Mouse (Mus musculus) heart, postnatal 0 days (tissue): ENCODE results near the gene Spag8. TPM values are rescaled to one million over a fixed set of nuclear protein-coding genes. Genes with fewer than 3 reads are reported as not detected.

Source experiments
- ATAC-seq: fragments of 200-750 bp; cut with Nextera tagmentation; 2 replicates; pipeline ENCODE4 v1.8.0; 2017; ENCODE audit warnings: low read depth, moderate number of reproducible peaks, moderate library complexity; ENCODE audit not compliant: insufficient read depth
- DNase-seq: peaks from one replicate; pipeline ENCODE4 v3.0.0-alpha.2; 2016; ENCODE audit warnings: low spot score
- H3K27ac ChIP-seq: fragments of 300-500 bp; sonication (generic); 2 replicates; pipeline ENCODE4 v1.5.1; 2014; ENCODE audit warnings: low read depth, mild to moderate bottlenecking
- H3K27me3 ChIP-seq: fragments of 300-500 bp; sonication (generic); 2 replicates; pipeline ENCODE4 v1.6.1; 2014; ENCODE audit warnings: low read length, mixed read lengths; ENCODE audit not compliant: control insufficient read depth, insufficient read depth
- H3K36me3 ChIP-seq: fragments of 300-500 bp; sonication (generic); replicated peaks from 2 replicates; pipeline ENCODE4 v1.6.1; 2014; ENCODE audit warnings: low read length, mixed read lengths; ENCODE audit not compliant: control insufficient read depth, insufficient read depth
- H3K4me1 ChIP-seq: fragments of 300-500 bp; sonication (generic); 2 replicates; pipeline ENCODE4 v1.6.1; 2014; ENCODE audit warnings: antibody characterized with exemption; ENCODE audit not compliant: control insufficient read depth, insufficient read depth
- H3K4me2 ChIP-seq: fragments of 300-500 bp; sonication (generic); 2 replicates; pipeline ENCODE4 v1.6.1; 2014; ENCODE audit warnings: low read depth, mild to moderate bottlenecking, low read length, moderate library complexity
- H3K4me3 ChIP-seq: fragments of 300-500 bp; sonication (generic); 2 replicates; pipeline ENCODE4 v1.5.1; 2014; ENCODE audit warnings: low read depth, low read length
- H3K9ac ChIP-seq: fragments of 300-500 bp; sonication (generic); replicated peaks from 2 replicates; pipeline ENCODE4 v1.6.1; 2014; ENCODE audit warnings: low read depth, low read length, mixed read lengths
- H3K9me3 ChIP-seq: fragments of 300-500 bp; sonication (generic); replicated peaks from 2 replicates; pipeline ENCODE4 v1.6.1; 2016; ENCODE audit warnings: low read length; ENCODE audit not compliant: control insufficient read depth
- CTCF ChIP-seq: IDR thresholded peaks from 2 replicates; pipeline ENCODE4 v1.5.1; 2016; ENCODE audit warnings: antibody characterized with exemption, control low read depth, low read depth
- EP300 ChIP-seq: IDR thresholded peaks from 2 replicates; pipeline ENCODE4 v1.6.1; 2016; ENCODE audit warnings: antibody characterized with exemption, low read depth
- WGBS: fragments of 180-500 bp; shearing (Covaris S2); extraction: QIAGEN DNeasy Blood & Tissue Kit; methylation state at CpG from one replicate; pipeline ENCODE4 v1.1.7; 2014; 5-methylcytosine and 5-hydroxymethylcytosine counted together
- polyA plus RNA-seq: library from polyadenylated mRNA; unstranded; fragments of >200 nt; fragmentation: Nextera tagmentation; extraction: Ambion mirVana; gene quantifications from 2 replicates; pipeline ENCODE4 v1.2.1, GENCODE M21; 2015
- total RNA-seq: library from RNA; depleted of rRNA; stranded (reverse); fragments of >200 nt; gene quantifications from 2 replicates; pipeline ENCODE4 v1.2.3, GENCODE M21; 2014; ENCODE audit warnings: low replicate concordance; rRNA removed

The Spag8 gene
- total RNA-seq (not detected in 2 replicates), polyA plus RNA-seq (0.44 and 0.62 TPM in 2 replicates)

DNA sequence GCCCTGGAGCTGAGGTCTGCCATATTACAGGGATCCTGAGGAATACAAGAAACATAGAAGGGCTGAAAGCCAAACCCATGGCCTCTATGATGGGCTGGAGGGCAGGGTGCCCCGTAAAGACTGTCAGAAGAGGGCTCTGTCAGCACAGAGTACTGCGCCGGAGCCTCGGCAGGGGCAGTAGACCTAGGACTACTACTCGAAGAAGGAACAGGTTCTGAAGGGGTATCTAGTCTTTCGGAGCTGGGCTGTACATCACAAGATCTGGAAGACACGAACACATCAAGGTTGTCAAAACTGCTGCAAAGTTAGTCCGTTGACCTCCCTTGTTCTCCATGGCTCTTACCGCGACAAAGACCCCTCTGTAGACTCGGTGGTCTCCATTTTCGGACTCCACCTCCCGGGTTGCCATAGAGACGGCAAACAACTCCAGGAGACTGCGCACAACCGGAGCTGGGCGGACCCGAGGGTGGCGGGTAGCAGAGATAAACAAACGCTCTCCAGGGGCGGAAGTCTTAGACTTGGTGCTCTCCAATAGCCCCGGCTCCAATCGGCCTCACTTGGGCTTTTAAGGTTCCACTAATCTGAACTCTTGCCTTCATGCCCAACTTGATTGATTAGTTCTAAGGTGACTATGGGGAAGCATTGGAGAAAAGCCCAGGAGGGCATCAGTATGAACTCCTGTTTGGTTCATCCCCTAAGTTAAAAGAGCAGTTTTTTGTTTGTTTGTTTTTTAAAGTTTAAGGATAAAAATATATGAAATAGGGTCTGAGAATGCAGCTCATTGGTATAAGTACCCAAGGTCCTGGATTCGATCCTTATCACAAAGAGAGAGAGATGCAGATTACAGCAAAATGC is at the start of gene Spag8:
Gene Spag8, minus strand, starts transcription at position 434 of the 855 bp plus-strand sequence.
- peaks cover 7% of the 10 kb centered on the region for H3K9me3 ChIP-seq
- H3K4me1 ChIP-seq, result peaks cover 8% of the 10 kb centered on the region
- DNase-seq, result no peak
- peak within 1 kb of the TSS; percentile 43 for H3K4me2 ChIP-seq
- no peak for ATAC-seq
- peaks cover 14% of the 10 kb centered on the region for H3K36me3 ChIP-seq
- no peak within 1 kb of the TSS for H3K27ac ChIP-seq
- 15% methylated on average over 24 of the region's 24 CpGs for WGBS
- H3K27me3 ChIP-seq, result no peaks in the 10 kb centered on the region
- H3K9ac ChIP-seq, result no peak within 1 kb of the TSS
- no peak within 1 kb of the TSS for H3K4me3 ChIP-seq
- TF ChIP-seq CTCF (no peak), EP300 (no peak)

DNA sequence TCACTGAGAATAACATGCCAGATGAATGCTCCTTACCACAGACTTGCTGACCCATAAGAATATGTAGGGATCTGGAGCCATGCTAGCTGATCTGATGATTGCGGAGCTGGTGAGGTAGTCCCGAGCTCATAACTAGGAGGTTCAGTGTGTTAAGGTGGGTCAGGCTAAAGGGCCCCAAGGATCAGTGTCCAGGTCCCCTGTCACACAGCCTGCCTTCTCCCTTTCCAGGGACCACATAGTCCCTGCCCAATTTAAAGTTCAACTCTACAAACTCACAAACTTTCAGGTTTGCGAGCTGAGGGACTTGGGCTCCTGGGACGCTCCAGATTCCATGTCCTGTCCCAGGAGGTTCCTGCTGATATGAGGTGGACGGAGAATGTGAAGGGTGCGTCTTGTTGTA is 47.3 kb upstream of the Spag8 start, which contains the start of gene Olfr70:
Gene Olfr70, minus strand, starts transcription at position 101 of the 400 bp plus-strand sequence.
- no peaks in the 10 kb centered on the region for H3K9me3 ChIP-seq
- H3K4me1 ChIP-seq, result no peaks in the 10 kb centered on the region
- H3K27me3 ChIP-seq, result no peaks in the 10 kb centered on the region
- no peak for DNase-seq
- no peak within 1 kb of the TSS for H3K9ac ChIP-seq
- WGBS, result 86% methylated on average over 6 of the region's 6 CpGs
- H3K27ac ChIP-seq, result no peak within 1 kb of the TSS
- no peak within 1 kb of the TSS for H3K4me2 ChIP-seq
- no peaks in the 10 kb centered on the region for H3K36me3 ChIP-seq
- ATAC-seq, result no peak
- H3K4me3 ChIP-seq, result no peak within 1 kb of the TSS
- TF ChIP-seq EP300, result no peak
- TF ChIP-seq CTCF, result no peak

DNA sequence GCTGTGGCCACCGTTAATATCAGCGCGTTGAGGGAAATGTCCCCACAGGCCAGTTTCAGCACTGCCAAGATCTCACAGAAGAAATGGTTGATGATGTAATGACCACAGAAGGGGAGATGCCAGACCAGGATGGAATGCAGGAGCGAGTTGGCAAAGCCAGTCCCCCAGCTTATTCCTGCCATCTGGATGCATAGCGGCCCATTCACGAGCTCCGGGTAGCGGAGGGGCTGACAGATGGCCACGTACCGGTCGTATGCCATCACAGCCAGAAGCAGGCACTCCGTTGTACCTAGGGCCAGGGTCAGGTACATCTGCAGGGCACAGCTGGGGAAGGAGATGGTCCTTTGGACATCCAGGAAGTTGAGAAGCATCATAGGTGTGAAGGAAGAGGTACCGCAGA is 43.2 kb upstream of the Spag8 start:
- ATAC-seq (peak; percentile 33; the same call in 1 of the 2 replicates), DNase-seq (no peak)
- Histone ChIP-seq H3K4me1 (peaks cover 14% of the 10 kb centered on the region; the same call in 1 of the 2 replicates), H3K4me2 (no peak overlapping the region), H3K27ac (no peak overlapping the region), H3K36me3 (no peaks in the 10 kb centered on the region), H3K27me3 (no peaks in the 10 kb centered on the region), H3K9ac (no peak overlapping the region), H3K4me3 (no peak overlapping the region), H3K9me3 (no peaks in the 10 kb centered on the region)
- 76% methylated on average over 13 of the region's 13 CpGs for WGBS
- TF ChIP-seq EP300, result no peak
- no peak for TF ChIP-seq CTCF

DNA sequence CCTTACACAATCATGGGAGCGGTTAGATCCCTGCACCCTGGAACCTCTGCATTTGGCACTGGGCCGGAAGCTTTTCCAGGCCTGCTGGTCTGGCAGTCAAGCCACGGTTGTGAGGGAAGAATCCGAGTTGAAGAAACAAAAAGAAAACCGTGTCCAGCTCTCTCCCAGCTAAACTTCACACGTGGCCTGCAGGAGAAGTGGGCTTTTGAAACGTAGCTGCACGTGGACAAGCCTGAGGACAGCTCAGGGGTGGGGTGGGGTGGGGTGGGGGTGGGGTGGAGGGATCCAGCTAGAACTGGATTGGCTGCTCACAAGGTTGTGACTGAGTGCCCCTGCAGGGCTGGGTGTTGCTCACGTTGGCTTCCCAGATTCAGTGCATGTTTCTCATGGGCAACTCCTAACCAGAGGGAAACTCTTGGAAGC is 41.9 kb upstream of the Spag8 start:
- ATAC-seq (peak; percentile 76), DNase-seq (peak; percentile 40)
- Histone ChIP-seq H3K36me3 (0 out of 2 replicates have a peak, but pooled peaks cover 1% of the 10 kb centered on the region), H3K4me1 (peaks cover 14% of the 10 kb centered on the region; the same call in 1 of the 2 replicates), H3K4me2 (no peak overlapping the region), H3K27me3 (no peaks in the 10 kb centered on the region), H3K9ac (no peak overlapping the region), H3K9me3 (no peaks in the 10 kb centered on the region), H3K27ac (no peak overlapping the region), H3K4me3 (no peak overlapping the region)
- WGBS, result 13% methylated on average over 9 of the region's 9 CpGs
- TF ChIP-seq EP300 (no peak), CTCF (no peak)

DNA sequence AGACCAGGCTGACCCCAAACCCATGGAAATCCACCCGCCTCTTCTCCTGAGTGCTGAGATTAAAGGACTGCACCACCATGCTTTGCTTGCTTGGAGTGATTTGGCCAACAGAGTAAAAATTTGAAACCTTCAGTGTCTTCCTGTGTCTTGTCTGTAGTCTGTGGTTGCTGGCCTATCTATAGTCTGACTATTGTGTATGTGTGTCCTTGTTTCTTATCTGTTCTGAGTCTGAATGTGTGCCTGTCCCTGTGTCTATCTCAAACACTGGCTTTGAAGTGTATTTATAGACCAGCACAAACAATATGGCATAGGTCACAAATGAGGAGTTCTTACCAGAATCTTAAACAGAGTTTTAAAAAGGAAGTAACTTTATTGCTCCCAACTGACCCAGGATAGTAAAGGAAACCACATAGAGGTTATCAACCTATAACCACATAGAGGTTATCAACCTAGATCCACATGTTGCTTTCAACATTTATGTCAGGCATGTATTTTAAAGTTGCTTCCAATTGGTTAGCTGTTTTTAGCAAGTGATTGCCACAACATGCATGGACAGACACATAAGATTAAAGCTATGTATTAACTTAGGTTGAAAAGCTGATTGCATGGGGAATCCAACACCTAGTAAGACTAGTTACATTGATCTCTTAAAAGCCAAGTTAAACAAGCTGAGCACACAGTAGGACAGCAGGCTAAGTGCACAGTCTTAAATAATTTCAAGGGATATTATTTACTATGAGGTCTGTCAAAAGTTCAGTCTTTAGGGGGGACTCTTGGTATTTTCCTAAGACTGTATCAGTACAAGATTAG is 41.2 kb upstream of the Spag8 start:
- Histone ChIP-seq H3K4me1 (peaks cover 14% of the 10 kb centered on the region; the same call in 1 of the 2 replicates), H3K9ac (no peak overlapping the region), H3K27me3 (no peaks in the 10 kb centered on the region), H3K36me3 (peaks cover 7% of the 10 kb centered on the region; the same call in 1 of the 2 replicates), H3K27ac (no peak overlapping the region), H3K9me3 (no peaks in the 10 kb centered on the region), H3K4me3 (no peak overlapping the region), H3K4me2 (no peak overlapping the region)
- ATAC-seq, result no peak
- no peak for DNase-seq
- WGBS, result 85% methylated on average over 1 of the region's 1 CpGs
- no peak for TF ChIP-seq EP300
- no peak for TF ChIP-seq CTCF
